Mouse (Mus musculus) layer of hippocampus, adult 9-10 months (tissue): Measurements from ENCODE around the gene Srms.

ENCODE experiments used
- DNase-seq: peaks from one replicate; pipeline ENCODE4 v3.0.0; 2022; ENCODE audit warnings: low spot score

Gene Srms

GRCm38 (mm10) chr2:181213021-181213445, at the start of gene Srms:
Gene Srms (minus strand): TSS chr2:181213185.
- no peak for DNase-seq

GRCm38 (mm10) chr2:181253248-181253647, 40.3 kb upstream of the Srms start:
- DNase-seq = no peak

- no peak for DNase-seq
Measured at GRCm38 (mm10) chr2:181251841-181252240, 38.9 kb upstream of the Srms start.

- DNase-seq = no peak
Measured at GRCm38 (mm10) chr2:181249217-181249616, 36.2 kb upstream of the Srms start.

GRCm38 (mm10) chr2:181245031-181245430, 32.0 kb upstream of the Srms start:
- DNase-seq = no peak

GRCm38 (mm10) chr2:181243706-181244394, 30.9 kb upstream of the Srms start:
- no peak for DNase-seq

- DNase-seq = no peak
Measured at GRCm38 (mm10) chr2:181242314-181242665, 29.3 kb upstream of the Srms start.

GRCm38 (mm10) chr2:181241602-181242313, 28.8 kb upstream of the Srms start, which contains the start of gene Helz2:
Gene Helz2 (minus strand): TSS chr2:181242027.
- DNase-seq = no peak

GRCm38 (mm10) chr2:181240806-181241440, 27.9 kb upstream of the Srms start:
- no peak for DNase-seq

GRCm38 (mm10) chr2:181239261-181239660, 26.3 kb upstream of the Srms start:
- no peak for DNase-seq

- no peak for DNase-seq
Measured at GRCm38 (mm10) chr2:181238861-181239260, 25.9 kb upstream of the Srms start.

- no peak for DNase-seq
Measured at GRCm38 (mm10) chr2:181238091-181238610, 25.2 kb upstream of the Srms start.

- DNase-seq = no peak
Measured at GRCm38 (mm10) chr2:181237251-181238014, 24.4 kb upstream of the Srms start.

- no peak for DNase-seq
Measured at GRCm38 (mm10) chr2:181235681-181236566, 22.9 kb upstream of the Srms start.

GRCm38 (mm10) chr2:181234680-181235079, 21.7 kb upstream of the Srms start:
- no peak for DNase-seq

- no peak for DNase-seq
Measured at GRCm38 (mm10) chr2:181233443-181233842, 20.5 kb upstream of the Srms start.

GRCm38 (mm10) chr2:181231171-181231570, 18.2 kb upstream of the Srms start:
- DNase-seq = no peak

- DNase-seq = no peak
Measured at GRCm38 (mm10) chr2:181228335-181228734, 15.3 kb upstream of the Srms start.

- DNase-seq = no peak
Measured at GRCm38 (mm10) chr2:181227122-181227521, 14.1 kb upstream of the Srms start.

- DNase-seq = no peak
Measured at GRCm38 (mm10) chr2:181224994-181225393, 12.0 kb upstream of the Srms start.

- DNase-seq = no peak
Measured at GRCm38 (mm10) chr2:181220361-181220760, 7.4 kb upstream of the Srms start.
